Mouse (Mus musculus): Measurements from ENCODE around the gene Clcn7. TPM values are rescaled to one million over a fixed set of nuclear protein-coding genes. Genes with fewer than 3 reads are reported as not detected.

Clcn7 gene
- 35.0 and 36.3 TPM in 2 replicates for polyA plus RNA-seq (2015; fragmentation: Nextera tagmentation; extraction: Ambion mirVana)

GRCm38 (mm10) chr17:25133275-25133698 lies at the start of gene Clcn7:
Gene Clcn7 (plus strand): TSS chr17:25133391.
- under 1% methylated on average over 40 of the region's 40 CpGs for WGBS
- peak within 1 kb of the TSS; percentile 70 for H3K9ac ChIP-seq
- peak within 1 kb of the TSS; percentile 54; the same call in 1 of the 2 replicates for H3K27ac ChIP-seq
- no peaks in the 10 kb centered on the region for H3K27me3 ChIP-seq (replicated peaks)
- H3K4me2 ChIP-seq = peak within 1 kb of the TSS; percentile 77
- H3K4me1 ChIP-seq = peaks cover 15% of the 10 kb centered on the region
- H3K9me3 ChIP-seq = no peaks in the 10 kb centered on the region
- ATAC-seq (replicated peaks) = peak; percentile 92
- H3K4me3 ChIP-seq = peak within 1 kb of the TSS; percentile 75
- H3K36me3 ChIP-seq (replicated peaks) = no peaks in the 10 kb centered on the region

DNA sequence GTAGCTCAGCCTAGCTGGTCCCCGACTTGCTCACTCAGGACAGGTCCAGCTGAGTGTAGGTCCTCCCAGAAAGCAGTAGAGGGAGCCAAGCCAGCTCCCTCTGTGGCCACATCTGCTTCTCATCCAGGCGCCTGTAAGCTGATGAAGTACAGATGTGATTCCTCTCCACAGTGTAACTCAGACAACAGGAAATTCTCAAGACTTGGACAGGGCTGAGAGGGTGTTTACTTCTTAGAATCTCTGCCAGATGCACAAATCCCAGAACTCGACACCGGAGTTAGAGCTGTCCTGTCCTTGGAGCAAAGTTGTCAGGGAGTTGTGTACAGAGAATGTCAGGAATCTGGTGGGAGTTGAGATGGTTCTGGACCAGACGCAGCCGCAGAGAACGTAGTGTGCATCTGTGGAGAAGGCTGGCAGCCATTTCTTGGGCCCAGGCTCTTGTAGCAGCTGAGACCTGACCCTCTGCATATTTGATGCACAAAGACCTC lies 49.7 kb upstream of the Clcn7 start, which contains the start of gene Tmem204:
Gene Tmem204, minus strand, starts transcription at position 148 of the 488 bp plus-strand sequence.
- H3K4me1 ChIP-seq = no peaks in the 10 kb centered on the region
- no peak within 1 kb of the TSS for H3K9ac ChIP-seq
- no peak within 1 kb of the TSS; the same call in 1 of the 2 replicates for H3K27ac ChIP-seq
- no peak within 1 kb of the TSS for H3K4me2 ChIP-seq
- ATAC-seq (replicated peaks) = no peak
- no peak within 1 kb of the TSS for H3K4me3 ChIP-seq
- WGBS = 71% methylated on average over 7 of the region's 7 CpGs
- no peaks in the 10 kb centered on the region for H3K27me3 ChIP-seq (replicated peaks)
- H3K9me3 ChIP-seq = no peaks in the 10 kb centered on the region
- H3K36me3 ChIP-seq (replicated peaks) = no peaks in the 10 kb centered on the region

- no peak for ATAC-seq (replicated peaks)
- H3K9ac ChIP-seq = no peak overlapping the region
- WGBS = 80% methylated on average over 13 of the region's 13 CpGs
- no peaks in the 10 kb centered on the region for H3K9me3 ChIP-seq
- H3K36me3 ChIP-seq (replicated peaks) = no peaks in the 10 kb centered on the region
- H3K4me1 ChIP-seq = no peaks in the 10 kb centered on the region
- H3K4me2 ChIP-seq = no peak overlapping the region
- no peak overlapping the region for H3K27ac ChIP-seq
- H3K4me3 ChIP-seq = no peak overlapping the region
- H3K27me3 ChIP-seq (replicated peaks) = no peaks in the 10 kb centered on the region
Measured at GRCm38 (mm10) chr17:25084835-25085385, 48.3 kb upstream of the Clcn7 start.

DNA sequence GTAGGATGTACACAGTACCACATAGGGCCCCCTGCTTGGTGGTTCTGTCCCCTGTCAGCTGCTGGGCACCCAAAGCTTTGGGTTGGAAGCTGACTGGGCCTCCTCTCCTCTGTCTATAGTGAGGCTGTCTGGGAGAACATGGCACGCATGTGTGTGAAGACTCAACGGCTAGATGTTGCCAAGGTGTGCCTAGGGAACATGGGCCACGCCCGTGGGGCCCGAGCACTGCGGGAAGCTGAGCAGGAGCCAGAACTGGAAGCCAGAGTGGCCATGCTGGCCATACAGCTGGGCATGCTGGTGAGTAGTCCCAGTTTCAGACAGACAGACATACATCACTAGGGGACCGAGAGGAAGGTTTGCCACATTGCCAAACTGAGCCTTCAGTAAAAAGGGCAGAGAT lies 46.5 kb upstream of the Clcn7 start:
- Histone ChIP-seq H3K4me2 (no peak overlapping the region), H3K27ac (no peak overlapping the region), H3K9me3 (no peaks in the 10 kb centered on the region), H3K36me3 (replicated peaks) (no peaks in the 10 kb centered on the region), H3K9ac (no peak overlapping the region), H3K4me3 (no peak overlapping the region), H3K27me3 (replicated peaks) (no peaks in the 10 kb centered on the region), H3K4me1 (no peaks in the 10 kb centered on the region)
- no peak for ATAC-seq (replicated peaks)
- WGBS = 95% methylated on average over 7 of the region's 7 CpGs

GRCm38 (mm10) chr17:25089158-25089557 lies 44.0 kb upstream of the Clcn7 start:
- WGBS = 94% methylated on average over 10 of the region's 10 CpGs

DNA sequence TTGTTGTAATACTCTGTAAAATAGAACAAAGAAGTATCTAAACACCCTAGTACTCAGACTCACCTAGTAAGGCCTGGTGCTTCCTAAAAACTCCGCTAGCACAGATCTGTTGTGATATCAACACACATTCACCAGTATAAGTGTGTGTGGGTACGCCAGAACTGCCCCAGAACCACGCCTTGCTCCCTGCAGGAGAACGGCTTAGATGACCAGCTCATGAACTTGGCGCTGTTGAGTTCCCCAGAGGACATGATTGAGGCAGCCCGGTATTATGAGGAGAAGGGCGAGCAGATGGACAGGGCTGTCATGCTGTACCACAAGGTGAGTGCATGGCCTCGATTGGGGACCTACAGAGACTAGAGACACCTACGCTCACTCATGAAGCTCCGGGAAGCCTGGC lies 42.7 kb upstream of the Clcn7 start:
- 0 out of 2 replicates have a peak, but pooled peaks cover 7% of the 10 kb centered on the region for H3K36me3 ChIP-seq (replicated peaks)

More at GRCm38 (mm10) chr17:25089158-25089557, 44.0 kb upstream of the Clcn7 start:
- no peak overlapping the region for H3K9ac ChIP-seq
- no peak overlapping the region for H3K4me3 ChIP-seq
- H3K27me3 ChIP-seq (replicated peaks) = no peaks in the 10 kb centered on the region
- no peaks in the 10 kb centered on the region for H3K4me1 ChIP-seq
- H3K27ac ChIP-seq = no peak overlapping the region
- H3K36me3 ChIP-seq (replicated peaks) = 0 out of 2 replicates have a peak, but pooled peaks cover 7% of the 10 kb centered on the region
- no peak for ATAC-seq (replicated peaks)
- H3K4me2 ChIP-seq = no peak overlapping the region
- H3K9me3 ChIP-seq = no peaks in the 10 kb centered on the region

DNA sequence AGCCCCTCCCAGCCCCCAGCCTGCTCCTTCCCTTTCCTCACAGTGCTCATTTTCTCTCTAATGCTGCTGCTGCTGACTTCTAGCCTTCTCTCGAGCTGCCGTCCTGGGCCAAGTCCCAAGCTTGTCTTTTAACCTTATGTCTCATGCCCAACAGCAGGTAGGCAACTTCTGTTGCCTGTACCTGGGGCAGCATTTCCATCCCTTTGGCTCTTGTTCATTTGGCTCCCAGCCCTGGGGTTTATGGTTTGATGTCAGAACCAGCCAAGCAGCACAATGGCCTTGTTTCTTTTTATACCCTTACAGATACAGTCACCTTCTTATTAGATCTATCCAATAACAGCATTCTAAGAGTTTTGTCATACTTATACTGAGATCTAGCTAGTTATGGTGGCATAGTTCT lies 37.0 kb upstream of the Clcn7 start:
- H3K36me3 ChIP-seq (replicated peaks) = peaks cover 29% of the 10 kb centered on the region; the same call in 1 of the 2 replicates
- no peaks in the 10 kb centered on the region for H3K9me3 ChIP-seq
- WGBS = 90% methylated on average over 2 of the region's 2 CpGs
- H3K4me1 ChIP-seq = no peaks in the 10 kb centered on the region
- H3K9ac ChIP-seq = no peak overlapping the region
- H3K4me2 ChIP-seq = no peak overlapping the region
- ATAC-seq (replicated peaks) = no peak
- no peaks in the 10 kb centered on the region for H3K27me3 ChIP-seq (replicated peaks)
- H3K27ac ChIP-seq = no peak overlapping the region
- no peak overlapping the region for H3K4me3 ChIP-seq

More for the DNA sequence above, 42.7 kb upstream of the Clcn7 start:
- Histone ChIP-seq H3K9ac (no peak overlapping the region), H3K4me3 (no peak overlapping the region), H3K27ac (no peak overlapping the region), H3K9me3 (no peaks in the 10 kb centered on the region), H3K4me1 (no peaks in the 10 kb centered on the region), H3K4me2 (no peak overlapping the region), H3K27me3 (replicated peaks) (no peaks in the 10 kb centered on the region)
- no peak for ATAC-seq (replicated peaks)
- WGBS = 94% methylated on average over 10 of the region's 10 CpGs

DNA sequence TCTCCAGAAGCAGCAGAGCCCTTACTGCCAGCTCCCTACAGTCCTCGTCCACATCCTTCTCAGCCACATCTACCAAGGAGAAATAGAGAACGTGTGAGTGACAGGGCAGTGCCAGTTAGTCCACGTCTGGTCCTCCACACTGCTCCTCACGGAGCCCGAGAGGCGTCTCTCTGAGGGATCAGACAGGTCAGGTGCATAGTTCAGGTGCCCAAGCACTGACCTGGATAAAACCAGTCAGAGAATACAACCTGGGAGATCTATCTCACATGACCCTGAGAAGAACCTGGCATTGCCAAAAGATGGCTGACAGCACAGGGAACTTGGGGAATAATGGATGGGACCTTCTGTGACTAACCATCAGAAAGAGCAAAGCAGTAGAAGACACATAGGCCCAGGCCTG lies 33.1 kb upstream of the Clcn7 start:
- Histone ChIP-seq H3K4me2 (no peak overlapping the region), H3K4me1 (no peaks in the 10 kb centered on the region), H3K9me3 (no peaks in the 10 kb centered on the region), H3K9ac (no peak overlapping the region), H3K27me3 (replicated peaks) (no peaks in the 10 kb centered on the region), H3K36me3 (replicated peaks) (peaks cover 59% of the 10 kb centered on the region), H3K27ac (no peak overlapping the region), H3K4me3 (no peak overlapping the region)
- no peak for ATAC-seq (replicated peaks)
- 95% methylated on average over 6 of the region's 6 CpGs for WGBS

- Histone ChIP-seq H3K27me3 (replicated peaks) (no peaks in the 10 kb centered on the region), H3K9ac (no peak overlapping the region), H3K36me3 (replicated peaks) (peaks cover 68% of the 10 kb centered on the region), H3K4me3 (no peak overlapping the region), H3K27ac (no peak overlapping the region), H3K9me3 (no peaks in the 10 kb centered on the region), H3K4me1 (no peaks in the 10 kb centered on the region), H3K4me2 (no peak overlapping the region)
- WGBS = 95% methylated on average over 11 of the region's 11 CpGs
- no peak for ATAC-seq (replicated peaks)
Measured at GRCm38 (mm10) chr17:25101338-25101737, 31.9 kb upstream of the Clcn7 start.

GRCm38 (mm10) chr17:25107786-25108185 lies 25.4 kb upstream of the Clcn7 start:
- WGBS = 95% methylated on average over 6 of the region's 16 CpGs
- Histone ChIP-seq H3K4me3 (no peak overlapping the region), H3K27ac (no peak overlapping the region), H3K27me3 (replicated peaks) (no peaks in the 10 kb centered on the region), H3K4me1 (peaks cover 3% of the 10 kb centered on the region; the same call in 1 of the 2 replicates), H3K9me3 (no peaks in the 10 kb centered on the region), H3K9ac (no peak overlapping the region), H3K36me3 (replicated peaks) (peaks cover 54% of the 10 kb centered on the region), H3K4me2 (no peak overlapping the region)
- no peak for ATAC-seq (replicated peaks)

GRCm38 (mm10) chr17:25109578-25109977 lies 23.6 kb upstream of the Clcn7 start:
- no peak for ATAC-seq (replicated peaks)
- H3K27me3 ChIP-seq (replicated peaks) = no peaks in the 10 kb centered on the region
- H3K36me3 ChIP-seq (replicated peaks) = peaks cover 37% of the 10 kb centered on the region; the same call in 1 of the 2 replicates
- no peak overlapping the region for H3K9ac ChIP-seq
- H3K4me2 ChIP-seq = no peak overlapping the region
- no peak overlapping the region for H3K4me3 ChIP-seq
- H3K27ac ChIP-seq = no peak overlapping the region
- no peaks in the 10 kb centered on the region for H3K9me3 ChIP-seq
- 87% methylated on average over 2 of the region's 2 CpGs for WGBS
- H3K4me1 ChIP-seq = peaks cover 11% of the 10 kb centered on the region

- Histone ChIP-seq H3K27ac (no peak overlapping the region), H3K4me2 (no peak overlapping the region), H3K9me3 (no peaks in the 10 kb centered on the region), H3K4me3 (no peak overlapping the region), H3K9ac (no peak overlapping the region), H3K36me3 (replicated peaks) (peaks cover 28% of the 10 kb centered on the region; the same call in 1 of the 2 replicates), H3K4me1 (peaks cover 18% of the 10 kb centered on the region), H3K27me3 (replicated peaks) (no peaks in the 10 kb centered on the region)
- 99% methylated on average over 6 of the region's 6 CpGs for WGBS
- ATAC-seq (replicated peaks) = no peak
Measured at GRCm38 (mm10) chr17:25110590-25110989, 22.6 kb upstream of the Clcn7 start.

DNA sequence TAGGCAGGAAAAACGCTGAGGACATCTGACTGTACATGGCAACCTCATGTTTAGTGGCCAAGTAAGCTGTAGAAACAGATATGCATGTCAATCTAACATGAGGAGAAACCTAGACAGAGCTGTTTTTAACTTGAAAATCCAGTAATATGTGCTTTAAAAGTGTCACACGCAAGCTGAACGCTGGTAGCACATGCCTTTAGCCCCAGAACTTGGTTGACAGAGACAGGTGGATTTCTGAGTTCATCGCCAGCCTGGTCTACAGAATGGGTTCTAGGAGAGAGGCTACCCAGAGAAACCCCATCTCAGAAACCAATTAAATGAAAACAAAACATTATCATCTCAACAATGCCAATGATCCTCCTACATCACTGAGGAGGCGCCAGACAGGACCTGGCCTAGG lies 22.0 kb upstream of the Clcn7 start:
- ATAC-seq (replicated peaks) = no peak
- no peak overlapping the region for H3K27ac ChIP-seq
- no peak overlapping the region for H3K4me3 ChIP-seq
- H3K9me3 ChIP-seq = no peaks in the 10 kb centered on the region
- H3K9ac ChIP-seq = no peak overlapping the region
- no peak overlapping the region for H3K4me2 ChIP-seq
- H3K4me1 ChIP-seq = peaks cover 21% of the 10 kb centered on the region
- H3K27me3 ChIP-seq (replicated peaks) = no peaks in the 10 kb centered on the region
- peaks cover 24% of the 10 kb centered on the region; the same call in 1 of the 2 replicates for H3K36me3 ChIP-seq (replicated peaks)
- 94% methylated on average over 5 of the region's 5 CpGs for WGBS

All from midbrain, embryonic 15.5 days (tissue).